Mouse (Mus musculus) c-Kit-positive CD71-positive TER-119-negative erythroid progenitor cells, embryonic 14.5 days (primary cell): ENCODE measurements around the gene Tagln3.
A peak's percentile ranks its signal among the peaks of the same experiment; 100 is the strongest.

ENCODE experiments used
- DNase-seq: peaks from one replicate; pipeline ENCODE4 v3.0.0-alpha.2; 2013; ENCODE audit warnings: low read depth

Gene Tagln3

GRCm38 (mm10) chr16:45724061-45724741 lies at the start of gene Tagln3:
Gene Tagln3, minus strand, starts transcription at chr16:45724608.
- DNase-seq: no peak

GRCm38 (mm10) chr16:45770914-45771313 lies 46.5 kb upstream of the Tagln3 start:
- DNase-seq: no peak

GRCm38 (mm10) chr16:45767853-45768640 lies 43.6 kb upstream of the Tagln3 start:
- no peak for DNase-seq

- DNase-seq: no peak
These were observed 43.0 kb upstream of the Tagln3 start for GRCm38 (mm10) chr16:45767434-45767833.

GRCm38 (mm10) chr16:45765801-45766494 lies 41.5 kb upstream of the Tagln3 start:
- no peak for DNase-seq

- DNase-seq: no peak
These were observed 40.7 kb upstream of the Tagln3 start for GRCm38 (mm10) chr16:45765102-45765501.

GRCm38 (mm10) chr16:45762859-45763505 lies 38.6 kb upstream of the Tagln3 start:
- no peak for DNase-seq

- no peak for DNase-seq
These were observed 37.0 kb upstream of the Tagln3 start for GRCm38 (mm10) chr16:45761425-45761824.

GRCm38 (mm10) chr16:45758726-45759269 lies 34.4 kb upstream of the Tagln3 start:
- DNase-seq: no peak

- no peak for DNase-seq
These were observed 33.1 kb upstream of the Tagln3 start for GRCm38 (mm10) chr16:45757421-45758078.

GRCm38 (mm10) chr16:45756855-45757254 lies 32.4 kb upstream of the Tagln3 start:
- DNase-seq: peak; percentile 33

GRCm38 (mm10) chr16:45743591-45744144 lies 19.3 kb upstream of the Tagln3 start:
- DNase-seq: no peak

GRCm38 (mm10) chr16:45742615-45743476 lies 18.4 kb upstream of the Tagln3 start, which contains the start of gene Abhd10:
Gene Abhd10, minus strand, starts transcription at chr16:45742955.
- peak; percentile 75 for DNase-seq

GRCm38 (mm10) chr16:45737880-45738279 lies 13.5 kb upstream of the Tagln3 start:
- DNase-seq: no peak

GRCm38 (mm10) chr16:45736724-45737123 lies 12.3 kb upstream of the Tagln3 start:
- DNase-seq: no peak

- no peak for DNase-seq
These were observed 4.8 kb upstream of the Tagln3 start for GRCm38 (mm10) chr16:45729163-45729562.

GRCm38 (mm10) chr16:45724742-45725102 lies 314 bp upstream of the Tagln3 start:
- no peak for DNase-seq

- no peak for DNase-seq
These were observed 1.1 kb downstream of the Tagln3 start for GRCm38 (mm10) chr16:45723172-45723901.

GRCm38 (mm10) chr16:45722460-45722951 lies 1.9 kb downstream of the Tagln3 start:
- no peak for DNase-seq
